Mouse (Mus musculus) ES-E14 (cell line): ENCODE results near the gene Acsm5.

Experiments used
- HCFC1 ChIP-seq: IDR thresholded peaks from 2 replicates; pipeline ENCODE4 v1.6.1; 2012; ENCODE audit warnings: low read length, inconsistent platforms, borderline replicate concordance; ENCODE audit not compliant: insufficient read depth
- MAFK ChIP-seq: IDR thresholded peaks from 2 replicates; pipeline ENCODE4 v1.6.1; 2014; ENCODE audit warnings: mild to moderate bottlenecking, low read depth, low read length, inconsistent platforms; ENCODE audit not compliant: insufficient read depth
- ZC3H11A ChIP-seq: IDR thresholded peaks from 2 replicates; pipeline ENCODE4 v1.6.1; 2012; ENCODE audit warnings: low read depth, mild to moderate bottlenecking, inconsistent platforms, low read length, borderline replicate concordance
- ZNF384 ChIP-seq: IDR thresholded peaks from 2 replicates; pipeline ENCODE4 v1.6.1; 2012; ENCODE audit warnings: low read depth, low read length, inconsistent platforms

GRCm38 (mm10) chr7:119490041-119490780 lies 29.1 kb upstream of the Acsm5 start:
- no peak for TF ChIP-seq ZNF384
- TF ChIP-seq MAFK = no peak
- no peak for TF ChIP-seq ZC3H11A
- no peak for TF ChIP-seq HCFC1
